Mouse (Mus musculus) monocyte, adult 5-6 weeks (primary cell): ENCODE results near the gene Raet1e. TPM values are rescaled to one million over a fixed set of nuclear protein-coding genes. Genes with fewer than 3 reads are reported as not detected.
"Not testable (repeated sequence)": the region's sequence is repeated elsewhere in the genome, so short reads cannot be mapped to it uniquely, and the experiment has no call there.

Source experiments
- ATAC-seq: fragments of 153-309, 156-312 bp; replicated peaks from 2 replicates; pipeline ENCODE4 v1.8.0; 2017; ENCODE audit warnings: mild to moderate bottlenecking; ENCODE audit not compliant: low TSS enrichment, insufficient number of reproducible peaks, severe bottlenecking, poor library complexity, low FRiP score
- total RNA-seq: library from RNA; stranded (forward); fragments of 200-1000, 200-491, 200-594 nt; gene quantifications from 3 replicates; pipeline ENCODE4 v1.2.3, GENCODE M21; 2017

Gene Raet1e
- total RNA-seq, 1 experiment from 2014 or later = not detected

DNA sequence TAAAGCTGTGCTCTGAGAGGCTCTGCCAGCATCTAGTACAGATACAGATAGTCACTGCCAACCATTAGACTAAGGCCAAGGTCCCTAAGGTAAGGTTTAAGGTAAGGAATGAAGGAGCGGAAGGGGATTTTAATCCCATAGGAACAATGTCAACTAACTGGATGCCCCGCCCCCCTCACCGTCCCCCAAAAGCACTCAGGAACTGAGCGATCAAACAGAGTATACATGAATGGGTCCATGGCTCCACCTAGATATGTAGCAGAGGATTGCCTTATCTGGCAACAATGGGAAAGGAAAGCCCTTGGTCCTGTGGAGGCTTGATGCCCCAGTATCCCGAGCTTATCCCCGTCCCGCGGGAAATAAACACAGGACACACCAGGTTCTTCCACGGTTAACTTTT lies 4.9 kb downstream of the Raet1e start:
- ATAC-seq = not testable (repeated sequence)

DNA sequence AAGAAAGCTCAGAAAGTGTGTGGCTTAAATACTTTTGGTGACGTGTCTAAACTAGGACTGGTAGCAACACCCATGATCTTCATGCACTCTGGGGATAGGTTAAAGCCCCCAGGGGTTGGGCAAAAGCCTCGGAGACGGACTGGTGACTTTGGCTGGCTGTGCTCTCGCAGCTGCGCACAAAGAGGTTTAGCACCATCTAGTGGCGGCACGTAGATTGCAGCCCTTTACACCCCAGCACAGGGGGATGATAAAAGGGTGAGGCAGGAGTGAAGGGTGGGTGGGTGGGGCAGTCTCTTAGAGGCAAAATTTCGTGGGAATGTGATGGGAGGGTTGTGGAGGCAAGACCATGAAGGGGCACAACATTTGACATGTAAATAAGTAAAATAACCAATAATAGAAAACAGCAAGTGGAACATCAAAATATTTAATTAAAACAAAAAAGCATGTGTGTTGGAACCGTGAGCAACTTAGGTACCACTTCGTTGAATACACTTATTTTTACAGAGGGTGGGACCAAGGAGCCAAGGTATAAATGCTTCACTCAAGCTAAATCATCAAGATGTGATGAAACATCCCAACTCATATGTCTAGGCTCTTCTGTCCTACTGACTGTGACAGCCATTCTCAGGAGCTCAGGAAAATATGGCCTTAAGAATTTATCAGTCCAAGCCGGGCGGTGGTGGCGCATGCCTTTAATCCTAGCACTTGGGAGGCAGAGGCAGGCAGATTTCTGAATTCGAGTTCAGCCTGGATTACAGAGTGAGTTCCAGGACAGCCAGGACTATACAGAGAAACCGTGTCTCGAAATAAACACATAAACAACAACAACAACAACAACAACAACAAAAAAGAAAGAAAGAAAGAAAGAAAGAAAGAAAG lies 5.6 kb downstream of the Raet1e start:
- ATAC-seq = not testable (repeated sequence)

DNA sequence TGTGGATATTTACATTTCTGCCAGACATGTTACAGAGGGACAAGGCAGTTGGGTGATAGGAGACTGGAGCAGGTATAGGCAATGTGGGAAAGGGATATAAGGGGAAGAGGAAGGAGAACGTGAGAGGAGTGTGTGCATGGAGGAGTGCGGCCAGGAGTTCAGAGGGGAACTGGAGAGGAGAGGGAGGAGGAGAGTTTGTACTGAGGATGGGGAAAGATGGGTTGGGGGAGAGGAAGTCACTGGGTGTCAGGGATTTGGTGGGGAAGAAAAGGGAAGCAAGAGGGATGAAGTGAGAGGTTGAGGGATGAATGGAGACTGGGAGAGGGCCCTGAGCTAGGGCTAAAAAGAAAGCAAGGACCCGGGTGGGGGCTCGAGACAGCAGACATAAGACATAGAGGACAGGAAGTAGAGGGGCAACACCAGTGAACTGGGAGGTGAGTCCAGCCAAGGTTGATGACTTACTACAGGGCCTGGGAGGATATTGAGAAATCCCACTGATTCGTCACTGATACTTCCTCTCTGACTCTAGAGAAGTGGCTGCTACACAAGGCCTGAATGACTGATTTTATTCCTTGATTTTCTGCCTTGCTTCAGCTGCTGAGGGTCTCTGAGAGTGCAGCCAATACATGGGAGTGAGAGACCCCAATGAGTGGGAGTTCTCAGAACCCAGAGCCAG lies 7.1 kb downstream of the Raet1e start:
- peak; percentile 58 for ATAC-seq

DNA sequence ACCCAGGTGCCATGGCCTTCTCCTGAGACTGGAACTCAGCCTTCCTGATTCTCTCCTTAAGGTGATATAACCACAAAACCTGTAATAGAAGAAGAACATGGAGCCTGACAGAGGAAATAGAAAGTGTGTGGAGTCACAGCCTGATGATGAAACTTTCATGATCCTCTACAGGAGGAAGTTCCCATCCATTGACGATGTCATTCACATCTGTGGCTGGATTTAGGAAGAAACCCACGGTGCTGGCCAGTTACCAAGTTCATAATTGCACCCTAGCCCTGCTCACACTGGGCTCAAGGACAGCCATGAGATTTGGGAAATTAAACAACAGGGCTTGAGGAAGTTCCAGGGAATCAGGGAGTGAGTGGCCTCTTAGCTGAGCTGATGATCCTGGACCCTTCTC lies 7.7 kb downstream of the Raet1e start:
- peak; percentile 45; the same call in 1 of the 2 replicates for ATAC-seq

DNA sequence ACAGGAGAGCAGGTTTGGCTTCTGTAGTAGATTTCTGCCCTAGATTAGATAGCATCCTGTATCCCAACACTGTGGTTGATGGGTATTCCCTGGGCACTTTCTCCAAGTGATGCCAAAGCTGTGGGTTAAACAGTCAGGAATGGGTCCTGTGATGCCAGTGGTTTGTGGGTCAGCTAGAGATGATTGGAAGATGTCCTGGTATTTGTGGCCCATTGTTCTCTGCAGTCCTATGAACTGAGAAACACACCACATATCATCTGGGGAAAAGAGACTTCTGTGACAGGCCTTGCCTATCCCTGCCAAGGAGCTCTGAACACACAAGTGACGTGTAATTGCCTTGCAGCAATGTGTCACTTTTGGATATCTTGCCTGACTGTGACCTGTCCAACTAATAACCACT lies 8.7 kb downstream of the Raet1e start:
- ATAC-seq = not testable (repeated sequence)

DNA sequence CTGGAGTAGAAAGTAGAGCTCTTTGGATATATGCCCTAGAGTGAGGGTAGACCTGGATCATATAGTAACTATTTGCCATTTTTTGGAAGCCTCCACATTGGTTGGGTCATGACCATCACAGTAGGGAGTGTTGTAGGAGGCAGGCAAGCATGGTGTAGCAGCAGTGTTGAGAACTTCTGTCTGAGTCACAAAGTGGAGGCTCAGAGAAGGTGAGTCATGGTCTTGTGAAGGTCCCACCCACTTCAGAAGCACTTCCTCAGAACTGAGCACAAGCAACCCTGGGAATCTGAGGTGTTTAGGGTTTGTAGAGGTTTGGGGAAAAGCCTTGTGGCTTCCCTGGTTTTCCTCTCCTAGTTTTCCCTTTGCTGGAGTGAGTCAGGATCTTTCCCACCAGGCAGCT lies 10.7 kb downstream of the Raet1e start:
- 0 out of 2 replicates have a peak, but pooled peaks have one; percentile 37 for ATAC-seq

DNA sequence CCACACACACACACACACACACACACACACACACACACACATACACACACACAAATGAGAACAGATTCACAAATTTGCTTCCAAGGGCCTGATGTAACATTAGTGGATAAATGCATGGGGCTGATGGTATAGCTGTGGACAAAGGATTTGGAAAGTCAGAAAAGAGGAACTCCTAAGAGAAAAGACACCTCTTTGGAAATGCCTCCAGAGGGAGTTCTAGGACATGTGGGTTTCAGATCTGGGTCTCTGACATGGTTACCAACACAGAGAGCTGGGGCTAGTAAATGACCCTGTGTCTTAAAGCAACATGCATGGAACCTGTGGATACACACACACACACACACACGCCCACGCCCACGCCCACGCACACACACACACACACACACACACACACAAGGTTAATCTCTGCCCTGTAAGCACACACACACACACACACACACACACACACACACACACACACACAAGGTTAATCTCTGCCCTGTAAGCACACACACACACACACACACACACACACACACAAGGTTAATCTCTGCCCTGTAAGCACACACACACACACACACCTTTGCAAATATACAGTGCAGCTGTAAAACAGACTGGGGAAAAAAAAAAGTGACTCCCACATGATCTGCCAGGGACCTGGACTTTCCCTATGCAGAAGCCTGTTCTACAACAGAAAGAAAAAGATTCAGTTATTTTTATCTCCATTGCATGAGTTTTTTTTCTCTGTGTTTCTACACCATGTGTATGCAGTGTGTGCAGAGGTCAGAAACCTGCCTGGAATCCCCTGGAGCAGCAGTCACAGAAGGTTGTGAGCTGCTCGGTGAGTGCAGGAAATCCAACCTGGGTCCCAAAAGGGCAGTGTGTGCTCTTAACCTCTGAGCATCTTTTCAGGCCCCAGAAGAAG lies 14.3 kb downstream of the Raet1e start:
- ATAC-seq = not testable (repeated sequence)

DNA sequence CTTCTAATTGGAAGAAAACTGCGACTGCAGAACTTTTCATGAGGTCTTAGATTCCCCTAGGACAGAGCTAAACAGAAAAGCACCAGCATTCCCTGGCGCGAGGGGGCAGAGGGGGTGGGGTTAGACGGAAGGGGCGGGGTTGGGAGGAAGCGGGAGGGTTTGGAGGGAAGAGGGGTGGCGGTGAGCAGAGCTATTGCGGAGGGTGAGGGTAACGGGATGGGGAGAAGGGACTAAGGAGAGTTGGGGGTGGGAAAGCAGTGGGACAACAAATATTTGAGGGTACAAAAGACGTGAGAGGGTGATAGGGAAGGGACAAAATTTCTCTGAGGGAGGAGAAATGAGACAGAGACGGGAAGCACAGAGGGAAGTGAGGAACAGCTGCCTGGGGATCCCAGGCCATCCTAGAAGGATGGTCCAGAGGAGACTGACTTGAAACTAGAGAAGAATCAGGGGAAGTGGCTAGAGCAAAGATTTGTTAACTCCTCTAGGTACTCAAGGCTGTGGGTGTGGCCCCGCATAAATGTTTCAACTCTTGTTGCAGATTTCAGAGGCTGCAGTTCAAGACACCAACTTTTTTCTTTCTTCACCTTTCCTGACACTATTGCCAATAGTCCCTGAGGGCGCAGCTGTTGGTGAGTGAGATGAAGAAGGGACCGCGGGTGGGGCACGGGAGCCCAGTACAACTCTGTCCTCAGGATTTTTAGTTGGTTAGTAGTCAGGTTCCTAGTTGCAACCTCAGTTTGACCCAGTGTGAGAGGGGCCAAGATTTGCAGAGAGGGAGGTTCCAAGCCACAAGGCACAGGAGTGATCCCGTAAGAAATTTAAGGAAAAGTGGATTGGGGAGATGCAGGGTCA lies 15.2 kb downstream of the Raet1e start:
- not testable (repeated sequence) for ATAC-seq

DNA sequence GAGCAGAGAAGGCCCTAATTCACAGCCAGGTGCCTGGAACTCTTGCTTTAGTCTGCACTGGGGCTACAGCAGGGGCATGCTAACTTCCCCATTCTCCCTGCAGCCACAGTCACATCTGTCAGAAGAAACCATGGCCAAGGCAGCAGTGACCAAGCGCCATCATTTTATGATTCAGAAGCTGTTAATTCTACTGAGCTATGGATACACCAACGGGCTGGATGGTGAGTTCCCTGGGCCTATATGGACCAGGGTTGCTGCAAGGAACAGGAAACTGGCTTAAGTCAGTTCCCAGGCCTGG lies 15.8 kb downstream of the Raet1e start:
- ATAC-seq = not testable (repeated sequence)

DNA sequence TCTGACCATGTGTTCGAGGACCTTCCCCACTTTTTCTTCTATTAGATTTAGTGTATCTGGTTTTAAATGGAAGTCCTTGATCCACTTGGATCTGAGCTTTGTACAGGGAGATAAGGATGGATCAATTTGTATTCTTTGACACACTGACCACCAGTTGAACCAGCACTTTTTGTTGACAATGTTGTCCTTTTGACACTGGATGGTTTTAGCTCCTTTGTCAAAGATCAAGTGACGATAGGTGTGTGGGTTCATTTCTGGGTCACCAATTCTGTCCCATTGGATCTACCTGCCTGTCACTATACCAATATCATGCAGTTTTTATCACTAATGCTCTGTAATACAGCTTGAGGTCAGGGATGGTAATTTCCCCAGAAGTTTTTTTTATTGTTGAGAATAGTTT lies 18.1 kb downstream of the Raet1e start:
- not testable (repeated sequence) for ATAC-seq

DNA sequence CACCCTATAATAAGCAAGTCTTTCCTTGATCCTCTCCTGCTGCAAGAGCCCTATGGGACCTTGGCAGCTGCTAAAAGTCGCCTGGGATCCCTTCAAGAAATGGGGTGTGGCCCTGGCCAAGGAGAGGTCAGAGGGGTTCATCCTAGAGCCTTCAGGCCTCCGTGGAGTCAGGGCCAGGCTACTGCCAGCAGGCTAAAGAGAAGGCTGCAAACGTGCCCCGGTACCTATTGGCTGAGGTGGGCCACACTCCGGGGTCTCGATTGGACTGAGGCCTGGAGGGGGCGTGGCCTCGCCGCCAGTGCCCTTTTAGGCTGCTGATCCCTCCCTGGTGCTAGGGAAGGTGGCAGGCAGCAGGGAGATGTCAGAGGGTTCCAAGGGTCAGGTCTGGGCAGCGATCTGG lies 32.7 kb downstream of the Raet1e start:
- ATAC-seq = not testable (repeated sequence)

DNA sequence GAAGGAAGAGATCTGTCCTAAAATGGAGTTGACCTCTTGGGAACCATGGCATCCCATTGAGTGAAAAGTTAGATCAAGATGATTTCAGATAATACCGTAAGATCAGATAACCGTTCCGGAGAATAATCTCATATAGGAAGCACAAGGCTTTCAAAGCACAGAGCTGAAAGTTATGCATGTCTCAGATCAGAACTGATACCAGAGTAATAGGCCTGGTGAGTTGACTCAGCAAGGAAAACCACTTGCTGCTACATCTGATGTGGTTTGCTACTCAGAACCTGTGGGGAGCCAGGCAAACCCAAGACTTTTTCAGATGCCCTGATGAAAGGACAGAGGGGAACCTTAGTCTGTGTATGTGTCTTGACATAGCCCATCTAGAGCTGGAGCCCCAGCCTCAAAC lies 43.0 kb downstream of the Raet1e start:
- ATAC-seq = not testable (repeated sequence)

DNA sequence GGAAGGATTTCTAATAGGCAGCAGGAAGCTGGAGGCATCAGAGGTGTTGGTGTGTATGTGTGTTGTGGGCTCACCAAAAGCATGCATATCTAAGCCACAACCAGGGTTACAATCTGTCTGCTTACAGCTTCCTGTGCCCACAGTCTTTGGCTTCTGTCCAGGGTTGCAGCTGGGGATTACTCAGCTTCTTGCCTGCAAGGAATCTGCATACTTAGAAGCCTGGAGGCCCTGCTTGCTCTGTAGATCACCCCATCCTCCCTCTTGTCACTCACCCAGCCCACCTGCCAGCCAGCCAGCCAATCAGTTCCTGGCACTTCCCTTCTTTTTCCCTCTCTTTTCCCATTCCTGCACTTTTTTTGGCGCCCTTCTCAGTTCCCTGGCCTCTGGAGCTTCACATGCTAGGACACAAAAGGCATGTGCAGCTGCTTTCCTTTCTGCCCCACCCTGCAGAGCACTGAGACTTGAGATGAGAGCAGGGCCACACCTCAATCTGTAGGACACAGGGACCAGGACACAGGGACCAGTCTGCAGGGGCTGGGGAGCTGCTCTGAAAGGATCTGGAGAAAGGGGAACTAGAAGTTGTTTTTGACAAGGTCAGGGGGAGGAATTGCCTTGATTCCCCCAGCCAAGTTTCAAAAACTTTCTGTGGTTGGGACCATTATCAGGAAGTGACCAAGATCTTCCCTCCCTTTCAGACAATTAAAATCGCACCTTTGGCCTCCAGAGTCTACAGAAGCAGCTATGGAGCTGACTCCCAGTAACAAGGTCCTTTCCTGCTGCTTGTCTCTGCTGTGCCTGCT lies 44.6 kb downstream of the Raet1e start:
- peak; percentile 40; the same call in 1 of the 2 replicates for ATAC-seq

DNA sequence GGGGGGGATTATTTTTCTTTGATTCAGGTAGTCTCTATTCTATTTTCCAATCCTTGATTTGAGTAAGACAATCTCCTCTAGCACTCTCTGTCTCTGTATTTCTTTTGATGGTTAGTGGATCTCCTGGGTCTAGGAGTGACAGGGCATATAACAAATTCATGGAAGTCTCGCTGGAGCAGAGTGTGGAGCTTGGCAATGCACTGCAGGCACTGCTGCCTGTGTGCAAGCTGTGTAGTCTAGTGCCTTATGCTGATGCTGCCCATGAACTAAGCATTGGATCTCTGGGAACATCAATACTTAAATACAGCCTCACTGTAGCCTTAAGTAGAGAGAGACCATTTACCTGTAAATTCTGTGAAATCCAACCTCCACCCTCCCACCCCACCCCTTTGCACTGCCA lies 48.1 kb downstream of the Raet1e start:
- ATAC-seq = not testable (repeated sequence)

DNA sequence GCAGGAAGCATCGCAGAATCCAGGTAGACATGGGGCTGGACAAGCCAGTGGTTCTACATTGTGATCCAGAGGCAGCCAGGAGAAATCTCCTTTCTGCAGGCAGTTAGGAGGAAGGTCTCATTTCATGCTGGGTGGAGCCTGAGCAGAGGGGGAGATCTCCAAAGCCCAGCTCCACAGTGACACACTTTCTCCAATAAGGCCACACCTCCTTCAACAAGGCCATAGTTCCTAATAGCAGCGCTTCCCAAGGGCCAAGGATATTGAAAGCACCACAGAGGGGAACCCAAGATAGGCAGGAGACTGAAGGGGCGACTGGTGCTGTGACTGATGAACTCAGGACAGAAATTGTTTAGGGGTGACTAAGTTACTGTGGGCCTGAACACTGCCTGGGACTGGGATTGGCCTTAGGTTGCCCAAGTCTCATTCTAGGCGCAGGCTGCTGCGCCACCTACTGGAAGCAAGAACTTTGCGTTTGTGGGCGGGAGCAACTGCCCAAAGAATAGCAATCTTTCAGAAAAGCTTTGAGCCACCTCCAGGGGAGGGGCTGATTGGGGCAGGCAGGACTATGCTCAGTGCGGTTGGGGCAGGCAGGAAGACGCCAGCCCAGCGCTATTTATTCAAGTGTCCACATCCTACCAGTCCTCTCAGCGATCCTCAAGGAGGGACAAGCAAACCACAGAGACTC lies 53.8 kb downstream of the Raet1e start:
- peak; percentile 45 for ATAC-seq

DNA sequence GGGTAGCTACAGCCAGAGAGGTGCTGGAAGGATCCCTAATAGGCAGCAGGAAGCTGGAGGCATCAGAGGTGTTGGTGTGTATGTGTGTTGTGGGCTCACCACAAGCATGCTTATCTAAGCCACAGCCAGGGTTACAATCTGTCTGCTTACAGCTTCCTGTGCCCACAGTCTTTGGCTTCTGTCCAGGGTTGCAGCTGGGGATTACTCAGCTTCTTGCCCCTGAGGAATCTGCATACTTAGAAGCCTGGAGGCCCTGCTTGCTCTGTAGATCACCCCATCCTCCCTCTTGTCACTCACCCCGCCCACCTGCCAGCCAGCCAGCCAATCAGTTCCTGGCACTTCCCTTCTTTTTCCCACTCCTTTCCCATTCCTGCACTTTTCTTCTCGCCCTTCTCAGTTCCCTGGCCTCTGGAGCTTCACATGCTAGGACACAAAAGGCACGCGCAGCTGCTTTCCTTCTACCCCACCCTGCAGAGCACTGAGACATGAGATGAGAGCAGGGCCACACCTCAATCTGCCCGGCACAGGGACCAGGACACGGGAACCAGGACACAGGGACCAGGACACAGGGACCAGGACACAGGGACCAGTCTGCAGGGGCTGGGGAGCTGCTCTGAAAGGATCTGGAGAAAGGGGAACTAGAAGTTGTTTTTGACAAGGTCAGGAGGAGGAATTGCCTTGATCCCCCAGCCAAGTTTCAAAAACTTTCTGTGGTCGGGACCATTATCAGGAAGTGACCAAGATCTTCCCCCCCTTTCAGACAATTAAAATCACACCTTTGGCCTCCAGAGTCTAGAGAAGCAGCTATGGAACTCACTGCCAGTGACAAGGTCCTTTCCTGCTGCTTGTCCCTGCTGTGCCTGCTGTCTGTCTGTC lies 65.3 kb downstream of the Raet1e start:
- peak; percentile 47; the same call in 1 of the 2 replicates for ATAC-seq
